Mouse (Mus musculus): ENCODE measurements around the gene Armc2. TPM values are rescaled to one million over a fixed set of nuclear protein-coding genes. Genes with fewer than 3 reads are reported as not detected.

Armc2 gene
- polyA plus RNA-seq, 1 experiment from 2014 or later, result 2.0 TPM

GRCm38 (mm10) chr10:41932943-41933342 is 85.3 kb downstream of the Armc2 start:
- no peak for ATAC-seq (ENCODE audit: insufficient read depth, low FRiP score, low read depth)
- Histone ChIP-seq H3K9ac (no peak overlapping the region), H3K4me1 (peaks cover 15% of the 10 kb centered on the region), H3K27ac (no peak overlapping the region), H3K4me3 (replicated peaks) (no peak overlapping the region), H3K4me2 (no peak overlapping the region), H3K27me3 (replicated peaks) (no peaks in the 10 kb centered on the region), H3K9me3 (no peaks in the 10 kb centered on the region), H3K36me3 (no peaks in the 10 kb centered on the region)
- 79% methylated on average over 5 of the region's 5 CpGs for WGBS

DNA sequence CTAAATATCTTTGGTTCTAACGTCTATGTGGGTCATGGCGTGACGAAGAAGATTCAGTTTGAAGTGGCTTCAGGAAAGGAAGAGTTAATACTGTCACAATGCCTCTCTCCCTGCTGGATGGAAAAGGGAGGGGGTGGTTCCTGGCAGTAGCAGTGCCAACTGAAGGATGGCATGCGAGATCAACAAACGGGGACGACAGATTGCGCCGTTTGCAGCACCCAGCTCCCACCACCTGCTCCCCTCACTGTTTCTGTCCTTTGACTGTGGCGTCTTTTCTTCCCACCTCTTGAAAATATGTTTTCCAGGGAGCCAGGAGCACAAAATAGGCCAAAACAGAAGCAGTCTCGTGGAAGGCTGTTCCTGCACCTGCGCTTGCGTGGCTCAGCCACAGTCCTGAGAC is 86.3 kb downstream of the Armc2 start:
- WGBS, result 80% methylated on average over 12 of the region's 12 CpGs
- no peak for ATAC-seq (ENCODE audit: insufficient read depth, low FRiP score, low read depth)
- Histone ChIP-seq H3K27ac (no peak overlapping the region), H3K9ac (no peak overlapping the region), H3K4me2 (no peak overlapping the region), H3K4me1 (peaks cover 15% of the 10 kb centered on the region), H3K9me3 (no peaks in the 10 kb centered on the region), H3K36me3 (no peaks in the 10 kb centered on the region), H3K4me3 (replicated peaks) (no peak overlapping the region), H3K27me3 (replicated peaks) (no peaks in the 10 kb centered on the region)

DNA sequence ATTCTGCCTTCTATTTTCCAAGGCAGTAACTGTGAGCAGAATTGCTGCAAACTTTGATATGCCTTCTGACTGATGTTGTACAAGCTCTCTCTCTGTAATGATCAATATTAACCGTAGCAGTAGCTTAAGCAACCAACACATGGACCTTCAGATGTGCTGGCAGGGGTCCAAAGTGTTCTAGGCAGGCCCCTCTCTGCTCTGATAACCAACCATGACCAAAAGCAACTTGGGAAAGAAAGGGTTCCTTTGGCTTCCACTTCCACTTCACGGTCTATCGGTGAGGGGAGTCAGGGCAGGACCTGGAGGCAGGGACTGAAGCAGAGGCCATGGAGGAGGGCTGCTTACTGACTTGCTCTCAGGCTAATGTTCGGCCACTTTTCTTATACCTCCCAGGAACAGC is 87.3 kb downstream of the Armc2 start:
- H3K36me3 ChIP-seq, result no peaks in the 10 kb centered on the region
- H3K4me1 ChIP-seq, result peaks cover 12% of the 10 kb centered on the region
- no peak overlapping the region for H3K4me2 ChIP-seq
- no peak overlapping the region for H3K27ac ChIP-seq
- no peak overlapping the region for H3K4me3 ChIP-seq (replicated peaks)
- no peaks in the 10 kb centered on the region for H3K9me3 ChIP-seq
- H3K27me3 ChIP-seq (replicated peaks), result no peaks in the 10 kb centered on the region
- no peak overlapping the region for H3K9ac ChIP-seq
- 66% methylated on average over 4 of the region's 4 CpGs for WGBS
- no peak for ATAC-seq (ENCODE audit: insufficient read depth, low FRiP score, low read depth)

DNA sequence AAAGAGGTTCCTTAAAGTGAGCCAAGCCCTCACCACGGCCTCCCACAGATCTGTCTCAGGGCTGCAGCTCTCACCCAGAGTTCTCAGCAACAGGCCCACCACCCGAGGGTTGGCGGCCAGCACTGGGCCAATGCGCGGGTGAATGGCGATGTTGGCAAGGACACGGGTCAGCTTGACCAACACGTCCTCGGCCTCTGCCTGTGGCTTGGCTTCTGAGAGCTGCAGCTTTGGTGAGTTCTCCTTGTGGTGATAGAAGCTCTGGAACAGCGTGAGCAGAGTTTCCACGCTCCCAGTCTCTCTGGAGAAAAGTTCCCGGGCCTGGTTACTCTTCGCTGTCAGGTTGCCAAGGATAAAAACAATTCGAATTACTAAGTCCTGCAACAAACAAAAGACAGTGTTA is 91.5 kb downstream of the Armc2 start:
- Histone ChIP-seq H3K27ac (no peak overlapping the region), H3K4me1 (no peaks in the 10 kb centered on the region), H3K4me2 (no peak overlapping the region), H3K9me3 (no peaks in the 10 kb centered on the region), H3K36me3 (no peaks in the 10 kb centered on the region), H3K9ac (no peak overlapping the region), H3K4me3 (replicated peaks) (no peak overlapping the region), H3K27me3 (replicated peaks) (no peaks in the 10 kb centered on the region)
- WGBS, result 89% methylated on average over 14 of the region's 14 CpGs
- ATAC-seq (ENCODE audit: insufficient read depth, low FRiP score, low read depth), result no peak

- Histone ChIP-seq H3K27ac (no peak overlapping the region), H3K9me3 (no peaks in the 10 kb centered on the region), H3K9ac (no peak overlapping the region), H3K4me3 (replicated peaks) (no peak overlapping the region), H3K4me1 (no peaks in the 10 kb centered on the region), H3K27me3 (replicated peaks) (no peaks in the 10 kb centered on the region), H3K4me2 (no peak overlapping the region), H3K36me3 (peaks cover 6% of the 10 kb centered on the region; the same call in 1 of the 2 replicates)
- peak; percentile 84; the same call in 1 of the 2 replicates for ATAC-seq (ENCODE audit: insufficient read depth, low FRiP score, low read depth)
- 85% methylated on average over 8 of the region's 8 CpGs for WGBS
Observed at GRCm38 (mm10) chr10:41912290-41912994, 105.8 kb downstream of the Armc2 start.

- Histone ChIP-seq H3K4me1 (no peaks in the 10 kb centered on the region), H3K27ac (no peak overlapping the region), H3K4me3 (replicated peaks) (no peak overlapping the region), H3K36me3 (peaks cover 26% of the 10 kb centered on the region), H3K4me2 (no peak overlapping the region), H3K9me3 (no peaks in the 10 kb centered on the region), H3K27me3 (replicated peaks) (no peaks in the 10 kb centered on the region), H3K9ac (no peak overlapping the region)
- no peak for ATAC-seq (ENCODE audit: insufficient read depth, low FRiP score, low read depth)
- WGBS, result 77% methylated on average over 6 of the region's 6 CpGs
Observed at GRCm38 (mm10) chr10:41908899-41909298, 109.3 kb downstream of the Armc2 start.

DNA sequence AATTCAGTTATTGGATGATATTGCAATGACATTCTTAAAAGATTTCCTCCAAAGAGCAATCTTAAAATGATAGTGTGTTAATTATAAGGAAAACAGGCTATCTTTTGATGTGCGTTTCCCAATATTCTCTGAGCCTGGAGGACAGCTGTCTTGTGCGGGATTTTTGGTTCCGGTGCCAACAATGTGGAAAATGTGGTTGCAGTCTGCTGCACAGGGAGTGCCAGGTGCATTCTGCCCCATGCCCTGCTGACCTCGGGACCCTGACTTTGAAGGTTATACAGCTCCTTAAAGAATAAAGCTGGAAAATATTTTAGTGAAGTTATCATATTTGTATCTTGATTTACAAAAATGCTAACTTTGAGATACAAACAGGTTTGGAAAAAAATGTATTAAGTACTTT is 110.3 kb downstream of the Armc2 start:
- H3K36me3 ChIP-seq, result peaks cover 26% of the 10 kb centered on the region
- H3K27me3 ChIP-seq (replicated peaks), result no peaks in the 10 kb centered on the region
- no peaks in the 10 kb centered on the region for H3K9me3 ChIP-seq
- ATAC-seq (ENCODE audit: insufficient read depth, low FRiP score, low read depth), result no peak
- WGBS, result 83% methylated on average over 4 of the region's 4 CpGs
- H3K27ac ChIP-seq, result no peak overlapping the region
- H3K4me3 ChIP-seq (replicated peaks), result no peak overlapping the region
- H3K4me1 ChIP-seq, result no peaks in the 10 kb centered on the region
- no peak overlapping the region for H3K4me2 ChIP-seq
- no peak overlapping the region for H3K9ac ChIP-seq

GRCm38 (mm10) chr10:41907473-41907872 is 110.8 kb downstream of the Armc2 start:
- 88% methylated on average over 11 of the region's 11 CpGs for WGBS
- H3K9ac ChIP-seq, result no peak overlapping the region
- no peaks in the 10 kb centered on the region for H3K9me3 ChIP-seq
- H3K27me3 ChIP-seq (replicated peaks), result no peaks in the 10 kb centered on the region
- no peak overlapping the region for H3K27ac ChIP-seq
- no peak overlapping the region for H3K4me3 ChIP-seq (replicated peaks)
- H3K4me1 ChIP-seq, result no peaks in the 10 kb centered on the region
- no peak for ATAC-seq (ENCODE audit: insufficient read depth, low FRiP score, low read depth)
- peaks cover 26% of the 10 kb centered on the region for H3K36me3 ChIP-seq
- H3K4me2 ChIP-seq, result no peak overlapping the region

GRCm38 (mm10) chr10:41901864-41902263 is 116.4 kb downstream of the Armc2 start:
- WGBS, result 94% methylated on average over 6 of the region's 6 CpGs
- Histone ChIP-seq H3K4me3 (replicated peaks) (no peak overlapping the region), H3K4me1 (no peaks in the 10 kb centered on the region), H3K27ac (no peak overlapping the region), H3K4me2 (no peak overlapping the region), H3K9ac (no peak overlapping the region), H3K27me3 (replicated peaks) (no peaks in the 10 kb centered on the region), H3K9me3 (no peaks in the 10 kb centered on the region), H3K36me3 (peaks cover 26% of the 10 kb centered on the region)
- ATAC-seq (ENCODE audit: insufficient read depth, low FRiP score, low read depth), result no peak

DNA sequence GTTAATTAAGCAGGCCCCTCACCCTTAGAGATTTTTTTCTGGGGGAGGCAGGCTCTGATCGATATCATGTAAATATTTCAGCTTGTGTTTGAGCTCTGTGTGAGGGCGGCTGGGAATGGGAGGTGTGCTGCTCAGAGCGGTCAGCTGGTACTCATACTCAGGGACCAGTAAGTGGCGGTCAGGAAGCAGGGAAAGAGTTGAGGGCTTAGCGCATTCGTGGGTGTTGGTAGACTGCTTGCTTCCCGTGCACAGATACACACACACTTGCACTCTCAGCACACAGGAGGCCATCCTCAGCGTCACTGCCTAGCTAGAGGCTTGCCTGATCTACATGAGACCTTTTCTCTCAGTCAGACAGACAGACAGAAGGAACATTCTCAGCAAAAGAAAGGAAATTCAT is 116.8 kb downstream of the Armc2 start:
- Histone ChIP-seq H3K9me3 (no peaks in the 10 kb centered on the region), H3K4me1 (no peaks in the 10 kb centered on the region), H3K27ac (no peak overlapping the region), H3K4me3 (replicated peaks) (no peak overlapping the region), H3K9ac (no peak overlapping the region), H3K4me2 (no peak overlapping the region), H3K36me3 (peaks cover 24% of the 10 kb centered on the region), H3K27me3 (replicated peaks) (no peaks in the 10 kb centered on the region)
- ATAC-seq (ENCODE audit: insufficient read depth, low FRiP score, low read depth), result no peak
- 84% methylated on average over 8 of the region's 8 CpGs for WGBS

DNA sequence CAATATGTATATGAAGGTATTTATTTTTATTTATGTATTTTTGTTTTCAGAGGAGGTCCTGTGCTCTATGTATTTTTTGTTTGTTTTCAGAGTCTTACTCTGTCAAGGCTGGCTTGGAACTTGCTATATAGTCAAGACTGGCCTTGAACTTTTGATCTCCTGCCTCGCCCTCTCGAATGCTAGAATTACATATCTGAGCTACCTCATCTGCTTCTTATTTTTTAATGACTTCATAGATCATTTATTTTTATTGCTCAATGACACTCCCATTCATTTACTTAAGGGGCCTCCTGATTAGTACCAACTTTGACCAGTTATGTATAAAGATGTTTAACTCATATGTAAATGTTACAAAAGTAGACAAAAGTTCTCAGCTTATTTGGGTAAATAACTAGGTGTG is 121.4 kb downstream of the Armc2 start:
- peaks cover 6% of the 10 kb centered on the region; the same call in 1 of the 2 replicates for H3K4me1 ChIP-seq
- no peak for ATAC-seq (ENCODE audit: insufficient read depth, low FRiP score, low read depth)

DNA sequence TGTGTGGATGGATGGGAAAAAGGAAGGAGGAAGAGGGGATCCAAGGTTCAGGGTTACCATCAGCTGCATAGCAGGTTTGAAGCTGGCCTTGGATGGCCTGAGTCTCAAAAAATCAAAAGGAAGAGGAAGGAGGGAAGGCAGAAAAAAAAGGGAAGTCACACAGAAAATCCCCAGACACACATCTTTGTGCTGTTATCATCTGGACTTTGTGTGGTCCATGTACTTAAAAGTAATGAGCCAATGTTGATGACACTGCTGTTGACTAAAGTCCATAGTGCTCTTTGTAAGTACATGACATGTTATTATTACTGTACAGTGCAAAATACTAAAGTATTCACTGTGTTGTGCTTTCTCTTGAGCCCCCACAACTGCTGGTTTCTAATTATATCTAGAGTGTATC is 121.8 kb downstream of the Armc2 start:
- Histone ChIP-seq H3K9ac (no peak overlapping the region), H3K27ac (no peak overlapping the region), H3K9me3 (no peaks in the 10 kb centered on the region), H3K36me3 (peaks cover 10% of the 10 kb centered on the region), H3K4me3 (replicated peaks) (no peak overlapping the region), H3K4me1 (peaks cover 6% of the 10 kb centered on the region; the same call in 1 of the 2 replicates), H3K27me3 (replicated peaks) (no peaks in the 10 kb centered on the region), H3K4me2 (no peak overlapping the region)
- no peak for ATAC-seq (ENCODE audit: insufficient read depth, low FRiP score, low read depth)

More for the DNA sequence above, 121.4 kb downstream of the Armc2 start:
- Histone ChIP-seq H3K9me3 (no peaks in the 10 kb centered on the region), H3K4me3 (replicated peaks) (no peak overlapping the region), H3K27me3 (replicated peaks) (no peaks in the 10 kb centered on the region), H3K9ac (no peak overlapping the region), H3K27ac (no peak overlapping the region), H3K36me3 (peaks cover 10% of the 10 kb centered on the region), H3K4me2 (no peak overlapping the region)
- 92% methylated on average over 2 of the region's 2 CpGs for WGBS

All from stomach, embryonic 15.5 days (tissue).